Mouse (Mus musculus) ES-E14 (cell line): ENCODE measurements at regions not wholly inside any gene's neighbourhood (a gene's known extent, or its start where the extent isn't known, plus 50 kb on each side); places are given as distances from the start of the nearest gene placed in this dataset.

Source experiments
- HCFC1 ChIP-seq: IDR thresholded peaks from 2 replicates; pipeline ENCODE4 v1.6.1; 2012; ENCODE audit warnings: low read length, inconsistent platforms, borderline replicate concordance; ENCODE audit not compliant: insufficient read depth
- MAFK ChIP-seq: IDR thresholded peaks from 2 replicates; pipeline ENCODE4 v1.6.1; 2014; ENCODE audit warnings: mild to moderate bottlenecking, low read depth, low read length, inconsistent platforms; ENCODE audit not compliant: insufficient read depth
- ZC3H11A ChIP-seq: IDR thresholded peaks from 2 replicates; pipeline ENCODE4 v1.6.1; 2012; ENCODE audit warnings: low read depth, mild to moderate bottlenecking, inconsistent platforms, low read length, borderline replicate concordance
- ZNF384 ChIP-seq: IDR thresholded peaks from 2 replicates; pipeline ENCODE4 v1.6.1; 2012; ENCODE audit warnings: low read depth, low read length, inconsistent platforms

GRCm38 (mm10) chr1:114729167-114729566 is 955.4 kb upstream of the Cntnap5a start:
- TF ChIP-seq ZNF384 (no peak), MAFK (no peak), HCFC1 (no peak), ZC3H11A (no peak)
